Mouse (Mus musculus): ENCODE results near the gene Pdcd2l. TPM values are rescaled to one million over a fixed set of nuclear protein-coding genes. Genes with fewer than 3 reads are reported as not detected.

The Pdcd2l gene
- polyA plus RNA-seq, 1 experiment from 2014 or later, result 20.0 TPM

DNA sequence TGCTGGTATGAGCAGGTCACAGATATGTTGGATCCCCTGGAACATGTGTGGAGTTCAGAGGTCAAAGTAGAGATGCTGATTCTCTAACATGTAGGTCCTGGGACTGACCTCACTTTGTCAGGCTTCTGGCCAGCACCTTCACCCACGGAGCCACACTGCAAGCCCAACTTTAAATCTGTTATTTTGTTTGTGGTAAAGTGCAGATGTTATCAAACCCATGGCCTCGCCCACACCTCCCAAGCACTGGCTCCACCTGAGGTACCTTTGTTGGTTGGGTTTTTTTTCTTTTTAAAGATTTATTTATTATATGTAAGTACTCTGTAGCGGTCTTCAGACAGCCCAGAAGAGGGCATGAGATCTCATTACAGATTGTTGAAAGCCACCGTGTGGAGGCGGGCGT is 57.0 kb downstream of the Pdcd2l start:
- H3K4me1 ChIP-seq (ENCODE audit: control insufficient read depth, low read depth, low read length), result no peaks in the 10 kb centered on the region
- H3K9ac ChIP-seq (ENCODE audit: low read depth, low read length), result no peak overlapping the region
- no peak overlapping the region for H3K27ac ChIP-seq (ENCODE audit: low read length)
- no peaks in the 10 kb centered on the region for H3K9me3 ChIP-seq (replicated peaks; ENCODE audit: control insufficient read depth, low read length)
- H3K27me3 ChIP-seq (ENCODE audit: control insufficient read depth, insufficient read depth, low read depth, low read length), result peaks cover 3% of the 10 kb centered on the region; the same call in 1 of the 2 replicates
- ATAC-seq (ENCODE audit: low read depth), result no peak
- H3K4me2 ChIP-seq (ENCODE audit: low read depth, low read length), result no peak overlapping the region
- peaks cover 45% of the 10 kb centered on the region for H3K36me3 ChIP-seq (ENCODE audit: control insufficient read depth, insufficient read depth)
- no peak overlapping the region for H3K4me3 ChIP-seq (ENCODE audit: low read depth, low read length)
- 65% methylated on average over 6 of the region's 6 CpGs for WGBS (ENCODE audit: insufficient replicate concordance)

Other genes with a start within 250 kb of the Pdcd2l start
- gene Scgb2b27, start 182.7 kb downstream of the Pdcd2l start, polyA plus RNA-seq (2015; fragmentation: Nextera tagmentation; extraction: Ambion mirVana), result not detected in 2 replicates
- not detected in 2 replicates for gene Scgb1b27, start 175.2 kb downstream of the Pdcd2l start, polyA plus RNA-seq (2015; fragmentation: Nextera tagmentation; extraction: Ambion mirVana)
- gene Scgb1b30, start 101.2 kb downstream of the Pdcd2l start, polyA plus RNA-seq (2015; fragmentation: Nextera tagmentation; extraction: Ambion mirVana), result not detected in 2 replicates
- 0.43 and 0.58 TPM in 2 replicates for gene Wtip, start 63.4 kb downstream of the Pdcd2l start, polyA plus RNA-seq (2015; fragmentation: Nextera tagmentation; extraction: Ambion mirVana)
- gene Uba2, start 27.1 kb downstream of the Pdcd2l start, polyA plus RNA-seq (2015; fragmentation: Nextera tagmentation; extraction: Ambion mirVana), result 69.6 and 81.1 TPM in 2 replicates
- gene Gpi1, start 33.7 kb upstream of the Pdcd2l start, polyA plus RNA-seq (2015; fragmentation: Nextera tagmentation; extraction: Ambion mirVana), result 187 and 201 TPM in 2 replicates
- 0.22 and 0.24 TPM in 2 replicates for gene Gm6096, start 54.4 kb upstream of the Pdcd2l start, polyA plus RNA-seq (2015; fragmentation: Nextera tagmentation; extraction: Ambion mirVana)
- 14.7 and 17.0 TPM in 2 replicates for gene 4931406P16Rik, start 116.9 kb upstream of the Pdcd2l start, polyA plus RNA-seq (2015; fragmentation: Nextera tagmentation; extraction: Ambion mirVana)
- gene Lsm14a, start 196.7 kb upstream of the Pdcd2l start, polyA plus RNA-seq (2015; fragmentation: Nextera tagmentation; extraction: Ambion mirVana), result 38.3 and 38.7 TPM in 2 replicates